Mouse (Mus musculus) thymus, adult 18-20 months (tissue): ENCODE data around the gene Slc9a3r2.

Source experiments
- DNase-seq, 2 experiments: peaks; one replicate each; pipeline ENCODE4 v3.0.0; 2022; ENCODE audit warnings: mixed read lengths in 2 of 2

Slc9a3r2 gene

GRCm38 (mm10) chr17:24635694-24636093 lies 14.4 kb downstream of the Slc9a3r2 start:
- DNase-seq: no peak

- no peak for DNase-seq
These were observed 15.1 kb downstream of the Slc9a3r2 start for GRCm38 (mm10) chr17:24635024-24635423.

DNA sequence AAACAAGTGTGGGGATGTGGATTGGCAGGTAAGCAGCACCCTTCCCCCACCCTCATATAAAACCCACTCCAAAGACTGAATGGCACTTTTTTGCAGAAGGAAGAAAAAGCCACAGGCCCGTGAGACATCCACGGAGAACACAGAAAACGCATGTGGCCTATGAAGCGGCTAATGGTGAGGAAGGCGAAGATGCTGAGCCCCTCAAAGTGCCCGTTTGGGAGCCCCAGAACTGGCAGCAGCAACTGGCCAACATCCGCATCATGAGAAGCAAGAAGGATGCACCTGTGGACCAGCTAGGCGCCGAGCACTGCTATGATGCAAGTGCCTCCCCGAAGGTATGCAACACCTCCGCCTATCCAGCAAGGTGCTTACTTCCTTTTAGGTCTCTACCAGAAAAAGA lies 16.3 kb downstream of the Slc9a3r2 start:
- no peak for DNase-seq

DNA sequence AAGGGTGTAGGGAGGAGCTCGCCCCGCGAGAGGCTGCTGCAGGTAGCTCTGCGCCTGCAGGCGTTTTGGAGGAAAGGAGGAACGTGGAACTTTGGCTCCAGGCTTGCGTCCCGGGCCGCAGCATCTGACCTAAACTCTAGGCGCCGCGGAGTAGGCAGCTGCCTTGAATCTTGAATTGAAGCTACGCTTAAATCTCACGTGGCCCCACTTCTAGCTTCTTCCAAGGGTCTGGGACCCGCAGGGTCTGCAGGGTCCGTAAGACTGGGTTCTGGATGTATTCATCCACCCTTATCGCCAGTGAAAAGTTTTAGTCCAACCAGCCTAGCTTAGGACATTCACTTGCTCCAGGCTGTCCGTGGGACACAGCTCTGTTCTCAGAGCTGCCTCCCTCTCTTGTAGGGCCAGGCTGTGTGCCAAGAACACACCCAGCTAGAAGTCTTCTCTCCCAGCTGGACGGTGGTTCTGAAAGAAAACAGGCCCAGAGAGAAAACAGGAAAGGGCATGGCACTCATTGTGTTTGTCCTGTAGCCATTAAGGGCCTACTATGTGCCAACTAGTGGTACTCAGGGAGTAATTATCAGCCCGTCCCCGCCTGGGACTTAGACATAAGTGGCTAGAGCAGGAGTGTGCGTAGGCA lies 17.2 kb downstream of the Slc9a3r2 start:
- no peak for DNase-seq

- DNase-seq: peak; percentile 83 to 90
These were observed 17.8 kb downstream of the Slc9a3r2 start, which contains the start of the genes Tsc2 and Nthl1 for GRCm38 (mm10) chr17:24632167-24632812. Gene Tsc2 (minus strand): TSS chr17:24632630. Gene Nthl1 (plus strand): TSS chr17:24632680.

- DNase-seq: no peak
These were observed 20.1 kb downstream of the Slc9a3r2 start for GRCm38 (mm10) chr17:24630072-24630471.

DNA sequence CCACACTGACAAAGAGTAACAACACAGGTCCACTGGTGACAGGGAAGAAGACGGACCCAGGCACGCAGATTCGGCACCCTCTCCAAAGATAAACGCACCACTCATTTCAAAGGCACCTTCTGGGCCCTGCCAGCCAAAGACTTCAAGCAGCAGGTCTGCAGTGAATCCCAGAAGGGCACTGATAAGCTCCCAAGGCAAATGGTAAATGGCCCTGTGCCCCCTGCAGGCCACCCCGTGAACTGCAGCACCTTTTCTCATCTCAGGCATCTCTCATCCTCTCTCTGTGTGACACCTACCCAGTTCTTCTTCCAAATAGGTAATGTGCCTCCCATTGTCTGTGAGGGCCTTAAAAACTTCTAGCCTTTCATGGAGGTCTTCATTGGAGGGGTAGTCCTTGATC lies 21.5 kb downstream of the Slc9a3r2 start:
- DNase-seq: peak; percentile 32 to 42

GRCm38 (mm10) chr17:24625472-24625871 lies 24.7 kb downstream of the Slc9a3r2 start:
- no peak for DNase-seq

- DNase-seq: no peak
These were observed 32.4 kb downstream of the Slc9a3r2 start for GRCm38 (mm10) chr17:24617561-24618194.

DNA sequence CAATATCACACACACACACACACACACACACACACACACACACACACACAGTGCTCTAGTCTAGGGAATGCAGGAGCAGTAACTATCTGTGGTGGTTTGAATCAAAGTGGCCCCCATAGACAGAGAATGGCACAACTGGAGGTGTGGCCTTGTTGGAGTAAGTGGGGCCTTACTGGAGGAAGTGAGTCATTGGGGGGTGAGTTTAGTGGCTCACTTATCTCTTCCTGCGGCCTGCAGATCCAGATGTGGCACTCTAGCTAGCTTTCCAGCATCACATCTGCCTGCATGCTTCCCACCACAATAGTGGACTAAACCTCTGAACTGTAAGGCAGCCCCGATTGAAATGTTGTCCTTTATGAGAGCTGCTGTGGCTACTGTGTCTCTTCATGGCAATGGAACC lies 39.4 kb downstream of the Slc9a3r2 start:
- no peak for DNase-seq

DNA sequence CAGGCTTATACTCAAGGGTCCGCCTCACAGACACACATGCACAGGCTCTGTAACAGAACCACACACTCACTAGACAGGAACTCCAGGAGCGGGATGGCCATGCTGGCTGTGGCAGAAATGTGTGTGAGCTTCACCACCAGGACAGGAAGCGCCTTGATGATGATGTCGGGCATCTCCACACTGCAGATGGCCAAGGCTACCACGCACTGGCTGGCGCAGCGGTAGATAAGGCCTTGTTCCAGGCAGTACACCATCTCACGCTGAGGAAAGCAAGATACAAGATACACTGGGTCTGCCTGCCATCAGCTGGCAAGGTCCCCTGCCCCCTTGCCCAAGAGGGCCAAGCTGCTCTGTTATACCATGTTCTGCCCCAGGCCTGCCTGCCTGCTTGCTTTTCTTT lies 41.3 kb downstream of the Slc9a3r2 start:
- DNase-seq: no peak

GRCm38 (mm10) chr17:24608370-24608769 lies 41.8 kb downstream of the Slc9a3r2 start:
- no peak for DNase-seq

DNA sequence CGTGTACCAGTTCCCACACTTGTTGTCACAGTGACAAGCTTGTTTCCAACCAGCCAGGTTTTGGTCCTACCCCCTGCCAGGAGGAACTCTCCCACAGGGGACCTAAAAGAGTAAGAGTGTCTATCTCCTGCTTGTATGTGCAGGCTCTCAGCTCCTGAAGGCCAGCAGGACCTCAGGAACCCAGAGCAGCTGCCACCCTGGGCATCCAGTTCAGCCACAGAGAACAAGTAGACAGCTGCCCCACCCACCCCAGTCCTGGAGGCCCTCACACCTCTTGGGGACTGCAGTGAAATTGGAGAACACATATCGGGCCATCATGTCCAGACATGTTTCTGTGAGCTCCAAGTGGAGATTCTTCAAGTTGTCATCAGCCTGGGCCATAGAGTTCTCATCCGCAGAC lies 45.6 kb downstream of the Slc9a3r2 start:
- DNase-seq: no peak

DNA sequence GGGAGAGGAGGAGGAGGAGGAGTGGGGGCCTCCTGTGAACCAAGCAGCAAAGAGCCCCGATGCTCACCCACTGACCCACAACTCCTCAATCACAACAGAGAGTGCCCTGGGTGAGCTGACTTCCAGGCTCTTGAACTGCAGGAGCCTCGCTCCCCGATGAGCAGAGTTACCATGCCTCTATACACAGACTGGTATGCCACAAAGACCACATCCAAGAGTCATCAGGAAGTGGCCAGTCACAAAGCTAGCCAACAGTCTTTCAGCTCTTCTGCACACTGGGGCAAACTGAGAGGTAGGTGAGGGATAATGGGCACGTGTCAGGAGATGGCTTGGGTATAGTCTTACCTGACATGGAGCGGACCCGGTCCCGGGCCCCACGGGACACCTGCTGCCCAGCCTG lies 46.2 kb downstream of the Slc9a3r2 start:
- DNase-seq: no peak

- no peak for DNase-seq
These were observed 49.6 kb downstream of the Slc9a3r2 start for GRCm38 (mm10) chr17:24600502-24600901.

- DNase-seq: no peak
These were observed 52.1 kb downstream of the Slc9a3r2 start for GRCm38 (mm10) chr17:24597989-24598388.

- no peak for DNase-seq
These were observed 53.5 kb downstream of the Slc9a3r2 start for GRCm38 (mm10) chr17:24596471-24597183.

GRCm38 (mm10) chr17:24596073-24596466 lies 54.1 kb downstream of the Slc9a3r2 start:
- DNase-seq: no peak

DNA sequence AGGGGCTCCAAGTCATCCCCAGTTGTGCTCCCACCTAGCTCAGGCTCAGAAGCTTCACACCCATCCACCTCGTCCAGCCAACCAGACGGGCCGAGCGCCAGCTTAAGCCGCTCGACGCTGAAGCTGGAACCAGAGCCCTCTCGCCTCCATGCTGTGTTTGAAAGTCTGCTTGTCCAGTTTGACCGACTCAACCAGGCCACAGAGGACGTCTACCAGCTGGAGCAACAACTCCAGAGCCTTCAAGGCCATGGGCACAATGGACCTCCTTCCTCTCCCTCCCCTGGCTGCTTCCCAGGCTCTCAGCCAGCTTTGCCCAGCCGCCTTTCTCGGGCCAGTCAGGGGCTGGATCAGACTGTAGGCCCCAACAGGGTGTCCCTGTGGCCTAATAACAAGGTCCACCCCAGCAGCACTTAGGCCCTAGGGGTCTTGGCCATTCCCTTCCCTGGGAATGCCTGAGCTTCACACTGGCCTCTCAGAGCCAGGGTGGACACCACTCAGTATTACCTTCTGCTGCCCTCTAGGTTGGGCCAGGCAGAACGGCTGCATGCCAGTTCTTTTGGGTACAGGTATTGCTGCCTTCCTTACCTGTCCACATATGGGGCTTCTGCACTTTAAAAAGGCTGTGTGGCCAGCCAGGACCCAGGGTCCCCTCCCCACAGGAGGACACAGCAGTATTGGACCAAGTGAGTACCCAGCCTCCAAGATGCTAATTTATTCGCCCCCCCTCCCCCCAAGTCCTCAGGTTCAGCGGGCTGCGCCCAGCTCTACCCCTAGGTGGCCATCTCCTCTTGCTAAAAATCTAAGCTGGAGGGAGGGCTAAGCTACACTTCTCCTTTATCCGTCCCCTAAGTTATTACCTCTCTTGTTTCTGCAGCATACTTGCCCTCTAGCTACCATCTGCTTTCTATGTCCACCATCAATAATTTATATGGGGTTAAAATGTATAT lies 54.7 kb downstream of the Slc9a3r2 start:
- no peak for DNase-seq

- DNase-seq: no peak
These were observed 55.9 kb downstream of the Slc9a3r2 start for GRCm38 (mm10) chr17:24593992-24594890.

DNA sequence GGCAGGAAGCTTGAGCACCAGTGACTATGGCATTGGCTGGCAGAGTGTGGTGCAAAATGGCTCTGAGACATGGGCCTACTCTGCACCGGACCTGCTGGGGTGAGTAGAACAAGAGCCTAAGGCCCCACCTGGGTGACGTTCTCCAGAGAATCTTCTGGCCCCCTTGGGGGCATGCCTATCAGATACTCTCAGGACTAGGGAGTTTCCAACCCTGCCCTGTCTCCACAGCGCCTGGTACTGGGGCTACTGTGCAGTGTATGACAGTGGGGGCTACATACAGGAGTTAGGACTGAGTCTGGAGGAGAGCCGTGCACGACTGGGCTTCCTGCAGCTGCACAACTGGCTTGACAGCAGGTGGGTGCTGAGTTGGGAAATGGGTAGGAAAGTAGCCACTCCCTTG lies 56.9 kb downstream of the Slc9a3r2 start:
- DNase-seq: no peak
